Mouse (Mus musculus) G1E (cell line): ENCODE results near the gene Unc50. TPM values are rescaled to one million over a fixed set of nuclear protein-coding genes. Genes with fewer than 3 reads are reported as not detected.

Experiments used
- ATAC-seq: 2 replicates; pipeline ENCODE4 v1.8.0; 2016; ENCODE audit warnings: mild to moderate bottlenecking; ENCODE audit not compliant: insufficient number of reproducible peaks, poor library complexity, low FRiP score, severe bottlenecking; ENCODE audit errors: extremely low read depth
- DNase-seq: peaks from one replicate; pipeline ENCODE4 v3.0.0; 2012; ENCODE audit warnings: low spot score
- H3K27me3 ChIP-seq: 2 replicates; pipeline ENCODE4 v1.6.1; 2012; ENCODE audit warnings: mild to moderate bottlenecking, low read length, inconsistent platforms; ENCODE audit not compliant: insufficient read depth
- H3K36me3 ChIP-seq: replicated peaks from 2 replicates; pipeline ENCODE3; 2012; ENCODE audit warnings: mild to moderate bottlenecking, inconsistent platforms
- H3K4me1 ChIP-seq: 2 replicates; pipeline ENCODE4 v1.6.1; 2012; ENCODE audit warnings: low read depth, low read length, inconsistent platforms, mixed read lengths; ENCODE audit not compliant: insufficient read depth
- H3K4me3 ChIP-seq: 2 replicates; pipeline ENCODE4 v1.5.1; 2012; ENCODE audit warnings: low read depth, mild to moderate bottlenecking, inconsistent platforms, low read length, moderate library complexity, mixed read lengths
- H3K9me3 ChIP-seq: replicated peaks from 2 replicates; pipeline ENCODE4 v1.6.1; 2012; ENCODE audit warnings: inconsistent platforms
- CTCF ChIP-seq: IDR thresholded peaks from 2 replicates; pipeline ENCODE4 v1.5.1; 2012; ENCODE audit warnings: low read depth, low read length, inconsistent platforms, mixed read lengths
- GATA1 ChIP-seq: IDR thresholded peaks from 2 replicates; pipeline ENCODE4 v1.6.1; 2012; ENCODE audit warnings: borderline replicate concordance, low read length, inconsistent platforms, mixed read lengths
- GATA2 ChIP-seq: IDR thresholded peaks from 2 replicates; pipeline ENCODE4 v1.6.1; 2012; ENCODE audit warnings: low read depth, low read length, inconsistent platforms, borderline replicate concordance
- POLR2AphosphoS5 ChIP-seq: IDR thresholded peaks from 2 replicates; pipeline ENCODE4 v1.6.1; 2012; ENCODE audit warnings: low read depth, low read length, inconsistent platforms; ENCODE audit not compliant: insufficient replicate concordance
- TAL1 ChIP-seq: conservative IDR thresholded peaks from 2 replicates; pipeline ENCODE4 v1.6.1; 2012; ENCODE audit warnings: low read depth, low read length, inconsistent platforms, mixed read lengths
- polyA plus RNA-seq: library from polyadenylated mRNA; stranded (reverse); fragments of >175 nt; gene quantifications from 2 replicates; pipeline ENCODE4 v1.2.3, GENCODE M21; 2012
- total RNA-seq, 2 experiments: library from RNA; stranded (forward) in 1 of 2; stranded (reverse) in 1 of 2; fragments of 200-1000 nt in 1 of 2; fragments of >200 nt in 1 of 2; fragmentation: Nextera tagmentation in 1 of 2; gene quantifications; 2 replicates each; pipeline ENCODE4 v1.2.3; 2014 to 2017

The Unc50 gene
- total and polyA plus RNA-seq, 3 experiments, result 39.7 to 119 (median 44.7) TPM

GRCm38 (mm10) chr1:37436419-37436818 lies 6.5 kb downstream of the Unc50 start:
- no peak for ATAC-seq
- Histone ChIP-seq H3K27me3 (no peaks in the 10 kb centered on the region), H3K9me3 (no peaks in the 10 kb centered on the region), H3K36me3 (peaks cover 93% of the 10 kb centered on the region), H3K4me1 (peaks cover 35% of the 10 kb centered on the region), H3K4me3 (no peak overlapping the region)
- DNase-seq, result no peak
- no peak for TF ChIP-seq TAL1
- no peak for TF ChIP-seq GATA2
- TF ChIP-seq POLR2AphosphoS5, result no peak
- no peak for TF ChIP-seq CTCF
- no peak for TF ChIP-seq GATA1

DNA sequence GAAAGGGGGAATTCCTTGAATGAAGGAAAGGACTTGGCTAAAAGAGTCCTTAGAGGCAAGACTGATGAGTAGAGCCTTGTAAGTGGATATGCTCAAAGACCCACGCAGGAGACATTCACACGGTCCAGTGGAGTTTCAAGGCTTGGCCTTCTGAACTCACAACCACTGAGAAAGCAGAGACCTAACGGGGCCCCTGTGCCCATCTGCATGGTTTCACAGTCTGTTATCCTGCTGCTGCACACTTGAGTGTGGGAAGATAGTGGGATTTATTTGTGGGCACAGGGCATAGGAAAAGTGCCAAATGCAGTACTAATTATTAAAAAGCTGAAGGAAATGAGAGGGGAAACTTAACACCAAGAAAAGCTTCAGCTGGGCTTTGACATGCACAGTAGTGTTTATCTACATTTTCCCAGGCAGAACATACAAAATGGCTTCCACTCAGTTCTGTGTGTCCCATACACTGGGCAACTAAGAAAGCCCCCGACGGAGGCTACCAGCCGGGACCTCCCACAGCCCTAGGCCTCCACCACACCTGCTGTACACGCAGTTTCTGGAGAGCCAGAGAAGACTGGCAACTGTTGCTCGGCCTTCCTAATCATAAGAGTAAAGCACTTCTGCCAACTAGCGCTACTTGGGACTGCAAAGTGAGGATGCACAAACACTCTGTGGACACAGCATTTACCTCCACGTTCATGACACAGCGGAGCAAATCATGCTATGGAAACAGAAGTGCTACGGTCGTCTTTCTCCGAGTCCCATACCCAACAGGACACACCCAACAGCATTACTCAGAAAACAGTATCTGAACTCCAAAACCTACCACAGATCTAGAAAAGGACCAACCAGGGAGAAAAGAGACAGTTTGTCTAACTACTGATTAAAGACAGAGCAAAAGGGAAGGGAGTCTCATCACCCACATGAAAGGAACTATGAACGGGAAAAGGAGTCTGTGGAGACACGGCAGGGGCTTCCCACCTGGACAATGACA lies 13.2 kb downstream of the Unc50 start:
- ATAC-seq, result no peak
- no peak for DNase-seq
- Histone ChIP-seq H3K4me1 (no peaks in the 10 kb centered on the region), H3K9me3 (no peaks in the 10 kb centered on the region), H3K27me3 (no peaks in the 10 kb centered on the region), H3K36me3 (peaks cover 91% of the 10 kb centered on the region), H3K4me3 (no peak overlapping the region)
- TF ChIP-seq TAL1 (no peak), CTCF (no peak), POLR2AphosphoS5 (no peak), GATA2 (no peak), GATA1 (no peak)

GRCm38 (mm10) chr1:37448361-37449095 lies 18.6 kb downstream of the Unc50 start:
- H3K36me3 ChIP-seq, result peaks cover 86% of the 10 kb centered on the region

DNA sequence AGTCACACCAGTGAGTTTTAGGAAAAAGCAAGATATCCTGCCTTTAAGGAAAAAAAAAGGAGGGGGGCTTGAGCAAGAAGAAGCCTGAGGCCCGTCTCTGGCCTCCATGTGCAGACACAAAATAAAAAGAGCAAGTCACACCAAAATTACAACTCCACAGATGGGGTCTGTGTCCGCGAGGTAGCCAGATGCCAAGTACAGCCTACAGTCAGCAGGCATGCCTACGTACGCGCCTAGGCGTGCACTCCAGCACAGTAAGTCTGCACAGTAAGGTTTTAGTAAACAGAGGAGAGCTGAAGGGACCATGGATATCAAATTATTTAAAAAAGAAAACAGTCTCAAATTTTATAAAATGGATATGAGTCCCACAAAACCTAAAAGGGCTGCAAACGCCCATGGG lies 21.3 kb downstream of the Unc50 start:
- Histone ChIP-seq H3K4me3 (no peak overlapping the region), H3K27me3 (no peaks in the 10 kb centered on the region), H3K36me3 (peaks cover 84% of the 10 kb centered on the region), H3K9me3 (no peaks in the 10 kb centered on the region), H3K4me1 (no peaks in the 10 kb centered on the region)
- ATAC-seq, result no peak
- DNase-seq, result no peak
- TF ChIP-seq GATA2, result no peak
- TF ChIP-seq GATA1, result no peak
- TF ChIP-seq CTCF, result no peak
- no peak for TF ChIP-seq TAL1
- no peak for TF ChIP-seq POLR2AphosphoS5

More at GRCm38 (mm10) chr1:37448361-37449095, 18.6 kb downstream of the Unc50 start:
- no peak for ATAC-seq
- H3K27me3 ChIP-seq, result no peaks in the 10 kb centered on the region
- DNase-seq, result no peak
- peak; percentile 57; the same call in 1 of the 2 replicates for TF ChIP-seq CTCF
- TF ChIP-seq GATA2, result no peak
- no peaks in the 10 kb centered on the region for H3K4me1 ChIP-seq
- no peaks in the 10 kb centered on the region for H3K9me3 ChIP-seq
- no peak overlapping the region for H3K4me3 ChIP-seq

DNA sequence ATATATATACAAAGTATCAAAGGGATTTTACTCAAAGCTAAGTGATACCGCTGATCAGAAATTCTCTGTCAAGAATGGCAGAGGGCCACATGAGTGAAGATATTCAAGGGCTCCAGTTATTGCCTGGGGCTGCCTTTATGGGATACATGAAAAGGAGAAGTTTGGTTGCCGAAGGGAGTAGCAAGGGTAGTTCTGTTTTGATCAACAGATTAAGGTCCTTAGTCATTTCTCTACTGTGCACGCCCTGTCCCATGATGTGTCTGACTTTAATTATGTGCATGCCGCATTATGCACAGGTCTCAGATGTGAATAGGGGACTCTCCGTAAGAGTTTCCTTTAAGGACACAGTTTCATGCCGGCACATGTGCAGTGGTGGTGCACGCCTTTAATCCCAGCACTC lies 27.6 kb downstream of the Unc50 start:
- DNase-seq, result peak; percentile 47
- peak; percentile 73 for ATAC-seq

DNA sequence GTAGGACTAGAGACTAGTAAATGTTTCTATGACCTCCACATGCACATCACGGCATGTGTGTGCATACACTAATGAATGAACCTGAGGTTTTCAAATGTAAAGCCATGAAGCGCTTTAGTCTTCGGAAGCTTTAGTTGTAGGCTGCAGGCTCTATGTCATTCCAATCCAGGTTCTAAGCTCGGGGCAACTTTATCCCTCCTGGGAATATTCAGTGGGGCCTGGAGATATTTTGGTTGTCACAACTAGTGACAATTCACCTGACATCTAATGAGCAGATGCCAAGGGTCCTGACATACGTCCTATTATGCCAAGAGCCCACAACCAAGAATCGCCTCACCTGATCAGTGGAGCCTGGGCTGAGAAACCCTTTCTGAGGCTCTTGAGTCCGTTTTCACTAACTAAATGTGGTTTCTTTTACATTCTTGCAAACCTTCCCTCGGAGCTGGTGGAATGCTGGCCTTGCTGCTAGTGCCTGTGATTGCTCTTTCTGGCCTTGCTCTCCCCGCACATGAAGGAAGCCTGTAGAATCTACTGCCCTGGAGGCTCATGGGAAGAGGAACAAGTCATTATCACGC lies 35.0 kb downstream of the Unc50 start:
- Histone ChIP-seq H3K9me3 (peaks cover 4% of the 10 kb centered on the region), H3K4me3 (no peak overlapping the region), H3K4me1 (peaks cover 22% of the 10 kb centered on the region), H3K27me3 (no peaks in the 10 kb centered on the region), H3K36me3 (peaks cover 74% of the 10 kb centered on the region)
- no peak for DNase-seq
- no peak for TF ChIP-seq GATA1
- no peak for TF ChIP-seq POLR2AphosphoS5
- no peak for TF ChIP-seq GATA2
- TF ChIP-seq CTCF, result no peak
- TF ChIP-seq TAL1, result no peak
- ATAC-seq, result no peak

More for the DNA sequence above, 27.6 kb downstream of the Unc50 start:
- Histone ChIP-seq H3K27me3 (no peaks in the 10 kb centered on the region), H3K4me1 (peaks cover 23% of the 10 kb centered on the region), H3K9me3 (no peaks in the 10 kb centered on the region), H3K4me3 (no peak overlapping the region), H3K36me3 (peaks cover 80% of the 10 kb centered on the region)
- TF ChIP-seq GATA1 (no peak), TAL1 (no peak), CTCF (no peak), POLR2AphosphoS5 (no peak), GATA2 (no peak)
